Mouse (Mus musculus): ENCODE measurements around the gene Slc22a21.
A peak's percentile ranks its signal among the peaks of the same experiment; 100 is the strongest.

Slc22a21 gene

DNA sequence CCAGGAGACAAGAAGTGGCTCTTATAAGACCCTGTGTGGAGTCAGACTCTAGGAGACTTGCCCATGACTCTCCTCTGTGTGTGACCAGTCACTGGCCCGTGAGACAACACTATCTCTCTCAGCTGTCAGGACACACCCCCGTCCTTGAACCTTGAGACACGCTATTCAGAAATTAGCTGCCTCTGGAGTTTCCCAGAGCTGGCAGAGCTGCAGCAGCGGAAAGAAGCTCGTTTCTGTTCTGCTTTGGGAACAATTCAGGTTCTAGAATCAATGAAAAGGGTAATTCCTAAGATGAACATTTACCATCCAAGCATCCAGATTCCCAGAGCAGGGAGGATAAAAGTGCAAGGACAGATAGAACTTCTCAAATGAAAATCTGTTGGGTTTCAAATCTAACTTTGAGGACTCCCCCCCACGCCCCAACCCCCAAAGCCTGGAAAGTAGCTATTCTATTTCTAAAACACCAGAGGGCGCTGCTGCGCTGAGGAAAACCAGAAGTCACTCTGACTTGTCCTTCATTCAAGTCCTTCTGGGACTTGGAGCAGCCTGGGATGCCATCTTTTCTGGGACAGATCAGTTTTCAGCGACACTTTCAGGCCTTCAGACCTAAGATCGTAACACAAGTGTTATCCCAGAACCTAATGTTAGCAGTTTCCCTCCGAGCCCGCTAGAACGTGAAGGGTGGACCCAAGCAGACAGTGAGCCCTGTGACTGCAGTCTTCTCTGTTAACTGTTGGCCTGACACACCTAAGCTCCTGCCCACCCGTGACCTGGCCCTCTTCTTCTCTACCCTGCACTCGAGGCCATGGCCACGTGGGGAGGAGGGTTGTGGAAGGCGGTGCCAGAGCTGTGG, 48.8 kb downstream of the Slc22a21 start:
- H3K27me3 ChIP-seq (ENCODE audit: insufficient read depth, low read length), result 0 out of 2 replicates have a peak, but pooled peaks cover 2% of the 10 kb centered on the region
- no peaks in the 10 kb centered on the region for H3K36me3 ChIP-seq (ENCODE audit: insufficient read depth, low read length)
- TF ChIP-seq POU5F1 (IDR thresholded peaks at IDR 0.05; ENCODE audit: borderline replicate concordance, low read length) (no peak), CTCF (conservative IDR thresholded peaks at IDR 0.05; ENCODE audit: low read length) (peak; percentile 57)
- H3K9me3 ChIP-seq (ENCODE audit: low read length), result no peaks in the 10 kb centered on the region
- no peak overlapping the region for H3K4me3 ChIP-seq (replicated peaks; ENCODE audit: low read length)
- peaks cover 9% of the 10 kb centered on the region for H3K4me1 ChIP-seq (replicated peaks; ENCODE audit: low read depth, low read length)

DNA sequence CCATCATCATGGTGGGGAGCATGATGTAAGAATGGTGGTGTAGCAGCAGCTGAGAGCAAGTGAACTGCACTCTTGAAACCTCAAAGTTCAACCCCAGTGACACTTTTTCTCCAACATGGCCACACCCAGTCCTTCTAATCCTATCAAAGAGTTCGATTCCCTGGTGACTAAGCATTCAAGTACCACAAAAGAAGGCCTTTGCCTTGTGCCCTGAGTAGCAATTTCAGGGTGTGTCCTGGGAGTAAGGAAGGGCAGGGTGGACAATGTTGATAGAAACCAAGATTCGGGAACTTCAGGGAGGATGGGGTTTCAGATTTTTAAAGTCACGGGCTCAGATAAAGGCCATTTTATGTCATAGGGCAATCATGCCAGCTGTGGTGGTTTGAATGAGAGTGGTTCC, 50.4 kb downstream of the Slc22a21 start:
- Histone ChIP-seq H3K36me3 (ENCODE audit: insufficient read depth, low read length) (no peaks in the 10 kb centered on the region), H3K4me1 (replicated peaks; ENCODE audit: low read depth, low read length) (peaks cover 9% of the 10 kb centered on the region), H3K27me3 (ENCODE audit: insufficient read depth, low read length) (0 out of 2 replicates have a peak, but pooled peaks cover 3% of the 10 kb centered on the region), H3K4me3 (replicated peaks; ENCODE audit: low read length) (no peak overlapping the region), H3K9me3 (ENCODE audit: low read length) (no peaks in the 10 kb centered on the region)
- no peak for TF ChIP-seq POU5F1 (IDR thresholded peaks at IDR 0.05; ENCODE audit: borderline replicate concordance, low read length)
- TF ChIP-seq NANOG (IDR thresholded peaks at IDR 0.05; ENCODE audit: borderline replicate concordance, low read length), result no peak
- no peak for TF ChIP-seq CTCF (conservative IDR thresholded peaks at IDR 0.05; ENCODE audit: low read length)

GRCm38 (mm10) chr11:53928585-53928984, 51.5 kb downstream of the Slc22a21 start:
- H3K36me3 ChIP-seq (ENCODE audit: insufficient read depth, low read length), result no peaks in the 10 kb centered on the region
- H3K27me3 ChIP-seq (ENCODE audit: insufficient read depth, low read length), result 0 out of 2 replicates have a peak, but pooled peaks cover 3% of the 10 kb centered on the region
- TF ChIP-seq POU5F1 (IDR thresholded peaks at IDR 0.05; ENCODE audit: borderline replicate concordance, low read length), result no peak
- TF ChIP-seq CTCF (conservative IDR thresholded peaks at IDR 0.05; ENCODE audit: low read length), result no peak
- TF ChIP-seq NANOG (IDR thresholded peaks at IDR 0.05; ENCODE audit: borderline replicate concordance, low read length), result no peak
- H3K4me3 ChIP-seq (replicated peaks; ENCODE audit: low read length), result no peak overlapping the region
- H3K9me3 ChIP-seq (ENCODE audit: low read length), result no peaks in the 10 kb centered on the region
- peaks cover 9% of the 10 kb centered on the region for H3K4me1 ChIP-seq (replicated peaks; ENCODE audit: low read depth, low read length)

DNA sequence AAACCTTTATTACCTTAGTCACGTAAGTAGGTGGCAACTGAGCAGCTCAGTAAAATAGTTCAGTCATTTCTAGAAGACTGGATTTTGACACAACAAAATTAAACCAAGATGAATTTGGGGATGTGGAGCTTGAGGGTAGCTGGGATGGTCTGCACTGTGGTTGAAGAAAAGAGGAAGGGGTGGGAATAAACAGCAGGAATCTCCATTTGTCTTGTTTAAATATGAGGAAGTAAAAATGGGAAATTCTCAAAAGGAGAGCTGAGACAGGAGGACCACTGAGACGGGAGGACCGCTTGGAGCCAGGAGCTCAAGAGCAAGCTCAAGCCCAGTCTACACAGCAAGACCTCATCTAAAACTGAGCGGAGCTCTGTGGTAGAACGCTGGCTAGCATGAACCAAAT, 53.8 kb downstream of the Slc22a21 start:
- H3K4me1 ChIP-seq (replicated peaks; ENCODE audit: low read depth, low read length), result peaks cover 7% of the 10 kb centered on the region
- TF ChIP-seq POU5F1 (IDR thresholded peaks at IDR 0.05; ENCODE audit: borderline replicate concordance, low read length) (no peak), NANOG (IDR thresholded peaks at IDR 0.05; ENCODE audit: borderline replicate concordance, low read length) (no peak), CTCF (conservative IDR thresholded peaks at IDR 0.05; ENCODE audit: low read length) (no peak)
- H3K9me3 ChIP-seq (ENCODE audit: low read length), result no peaks in the 10 kb centered on the region
- 0 out of 2 replicates have a peak, but pooled peaks cover 3% of the 10 kb centered on the region for H3K27me3 ChIP-seq (ENCODE audit: insufficient read depth, low read length)
- no peak overlapping the region for H3K4me3 ChIP-seq (replicated peaks; ENCODE audit: low read length)
- H3K36me3 ChIP-seq (ENCODE audit: insufficient read depth, low read length), result no peaks in the 10 kb centered on the region

DNA sequence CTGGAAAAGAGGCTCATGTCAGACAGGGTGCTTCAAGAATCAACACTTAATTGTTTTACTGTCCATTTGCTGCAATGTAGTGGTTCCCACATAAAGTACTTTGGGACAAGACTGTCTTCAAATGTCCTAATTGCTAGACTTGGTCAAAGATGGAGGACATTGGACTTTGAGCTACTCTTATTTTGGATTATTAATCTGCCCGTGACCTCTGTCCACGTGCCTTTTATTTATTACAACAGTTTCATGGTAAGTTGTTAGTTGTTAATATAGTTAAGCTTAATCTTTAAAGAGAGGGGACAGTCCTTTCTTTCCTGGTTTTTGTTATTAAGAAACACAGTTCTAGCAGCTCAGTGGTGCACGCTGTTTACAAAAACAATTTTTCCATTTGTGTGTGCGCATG, 61.3 kb downstream of the Slc22a21 start:
- no peak for TF ChIP-seq NANOG (IDR thresholded peaks at IDR 0.05; ENCODE audit: borderline replicate concordance, low read length)
- TF ChIP-seq CTCF (conservative IDR thresholded peaks at IDR 0.05; ENCODE audit: low read length), result no peak
- no peak for TF ChIP-seq POU5F1 (IDR thresholded peaks at IDR 0.05; ENCODE audit: borderline replicate concordance, low read length)
- no peaks in the 10 kb centered on the region for H3K27me3 ChIP-seq (ENCODE audit: insufficient read depth, low read length)
- no peaks in the 10 kb centered on the region for H3K36me3 ChIP-seq (ENCODE audit: insufficient read depth, low read length)
- no peaks in the 10 kb centered on the region for H3K9me3 ChIP-seq (ENCODE audit: low read length)
- no peak overlapping the region for H3K4me3 ChIP-seq (replicated peaks; ENCODE audit: low read length)
- H3K4me1 ChIP-seq (replicated peaks; ENCODE audit: low read depth, low read length), result no peaks in the 10 kb centered on the region

DNA sequence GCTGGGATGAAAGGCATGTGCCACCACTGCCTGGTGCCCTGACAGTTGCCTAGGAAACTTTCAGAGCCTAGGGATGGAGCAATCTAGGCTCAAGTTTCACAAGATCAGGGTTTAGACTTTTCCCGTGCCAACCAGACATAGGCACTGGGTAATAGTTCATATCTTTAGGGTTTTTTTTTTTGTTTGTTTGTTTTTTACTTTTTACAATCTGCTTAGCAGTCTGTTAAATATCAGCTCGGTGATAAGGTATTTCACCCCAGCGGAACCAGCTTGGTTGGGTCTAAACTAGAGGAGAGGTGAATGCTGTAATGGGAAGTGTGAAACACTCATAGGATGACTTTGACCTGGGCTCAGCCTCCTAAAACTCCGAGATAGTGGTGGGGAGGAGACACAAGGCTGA, 69.1 kb downstream of the Slc22a21 start:
- Histone ChIP-seq H3K27me3 (ENCODE audit: insufficient read depth, low read length) (peaks cover 3% of the 10 kb centered on the region; the same call in 1 of the 2 replicates), H3K4me1 (replicated peaks; ENCODE audit: low read depth, low read length) (no peaks in the 10 kb centered on the region), H3K4me3 (replicated peaks; ENCODE audit: low read length) (no peak overlapping the region), H3K9me3 (ENCODE audit: low read length) (no peaks in the 10 kb centered on the region), H3K36me3 (ENCODE audit: insufficient read depth, low read length) (no peaks in the 10 kb centered on the region)
- no peak for TF ChIP-seq POU5F1 (IDR thresholded peaks at IDR 0.05; ENCODE audit: borderline replicate concordance, low read length)
- TF ChIP-seq CTCF (conservative IDR thresholded peaks at IDR 0.05; ENCODE audit: low read length), result no peak
- no peak for TF ChIP-seq NANOG (IDR thresholded peaks at IDR 0.05; ENCODE audit: borderline replicate concordance, low read length)

DNA sequence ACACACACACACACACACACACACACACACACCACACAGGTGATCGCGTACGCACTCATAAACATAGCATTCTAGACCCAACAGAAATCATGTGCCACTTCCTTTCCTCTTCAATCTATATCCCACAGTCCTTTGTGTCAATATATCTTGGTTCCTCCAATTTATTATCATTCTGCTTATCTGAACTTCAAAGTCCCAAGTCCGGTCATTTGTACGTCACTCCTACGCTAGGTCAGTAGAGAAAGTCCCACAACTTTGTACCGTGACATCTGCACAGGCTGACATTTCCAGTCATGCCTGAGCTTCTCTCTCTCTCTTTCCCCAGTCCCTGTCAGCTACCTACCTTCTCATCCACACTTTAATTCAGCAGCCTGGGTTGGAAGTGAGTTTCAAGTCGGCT, 71.4 kb downstream of the Slc22a21 start:
- TF ChIP-seq NANOG (IDR thresholded peaks at IDR 0.05; ENCODE audit: borderline replicate concordance, low read length), result no peak
- Histone ChIP-seq H3K27me3 (ENCODE audit: insufficient read depth, low read length) (peaks cover 8% of the 10 kb centered on the region; the same call in 1 of the 2 replicates), H3K36me3 (ENCODE audit: insufficient read depth, low read length) (no peaks in the 10 kb centered on the region), H3K9me3 (ENCODE audit: low read length) (no peaks in the 10 kb centered on the region), H3K4me3 (replicated peaks; ENCODE audit: low read length) (no peak overlapping the region), H3K4me1 (replicated peaks; ENCODE audit: low read depth, low read length) (peaks cover 16% of the 10 kb centered on the region)

DNA sequence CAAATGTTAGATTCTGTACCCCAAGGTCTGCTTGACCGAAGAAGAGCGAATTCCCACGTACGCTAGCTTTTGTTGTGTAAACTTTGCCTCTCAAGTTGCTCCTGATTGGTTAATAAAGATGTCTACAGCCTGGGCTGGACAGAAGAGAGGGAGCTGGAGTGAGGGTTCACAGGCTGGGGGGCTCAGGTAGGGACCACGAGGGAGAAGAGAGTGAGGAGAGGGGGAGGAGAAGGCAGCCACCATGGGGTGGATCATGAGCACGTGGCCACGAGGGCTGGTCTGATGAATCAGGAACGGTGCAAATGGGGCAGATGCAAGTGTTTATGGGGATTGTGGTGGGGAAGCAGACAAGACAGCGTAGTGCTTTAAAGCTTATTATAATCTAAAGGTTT, 75.6 kb downstream of the Slc22a21 start:
- H3K9me3 ChIP-seq (ENCODE audit: low read length), result peaks cover 6% of the 10 kb centered on the region; the same call in 1 of the 2 replicates
- TF ChIP-seq CTCF (conservative IDR thresholded peaks at IDR 0.05; ENCODE audit: low read length) (no peak), NANOG (IDR thresholded peaks at IDR 0.05; ENCODE audit: borderline replicate concordance, low read length) (no peak), POU5F1 (IDR thresholded peaks at IDR 0.05; ENCODE audit: borderline replicate concordance, low read length) (no peak)
- H3K36me3 ChIP-seq (ENCODE audit: insufficient read depth, low read length), result no peaks in the 10 kb centered on the region
- peaks cover 5% of the 10 kb centered on the region; the same call in 1 of the 2 replicates for H3K27me3 ChIP-seq (ENCODE audit: insufficient read depth, low read length)
- H3K4me1 ChIP-seq (replicated peaks; ENCODE audit: low read depth, low read length), result peaks cover 35% of the 10 kb centered on the region
- no peak overlapping the region for H3K4me3 ChIP-seq (replicated peaks; ENCODE audit: low read length)
